Mouse (Mus musculus): ENCODE results near the gene Ly6g6e. TPM values are rescaled to one million over a fixed set of nuclear protein-coding genes. Genes with fewer than 3 reads are reported as not detected.
"Not testable (repeated sequence)": the region's sequence is repeated elsewhere in the genome, so short reads cannot be mapped to it uniquely, and the experiment has no call there.

The Ly6g6e gene
- polyA plus RNA-seq, 1 experiment from 2014 or later, result 16.8 TPM

- Histone ChIP-seq H3K4me3 (replicated peaks) (no peak within 1 kb of the TSS), H3K36me3 (peaks cover 26% of the 10 kb centered on the region), H3K4me2 (no peak within 1 kb of the TSS), H3K27ac (no peak within 1 kb of the TSS), H3K4me1 (peaks cover 8% of the 10 kb centered on the region), H3K9me3 (no peaks in the 10 kb centered on the region), H3K9ac (no peak within 1 kb of the TSS), H3K27me3 (replicated peaks) (no peaks in the 10 kb centered on the region)
- WGBS, result 83% methylated on average over 8 of the region's 8 CpGs
- no peak for ATAC-seq (ENCODE audit: insufficient read depth, low FRiP score, low read depth)
Measured at GRCm38 (mm10) chr17:35115046-35116019, 38.6 kb downstream of the Ly6g6e start, which contains the start of gene Ly6g5b. Ly6g5b (minus strand) TSS chr17:35115428.

DNA sequence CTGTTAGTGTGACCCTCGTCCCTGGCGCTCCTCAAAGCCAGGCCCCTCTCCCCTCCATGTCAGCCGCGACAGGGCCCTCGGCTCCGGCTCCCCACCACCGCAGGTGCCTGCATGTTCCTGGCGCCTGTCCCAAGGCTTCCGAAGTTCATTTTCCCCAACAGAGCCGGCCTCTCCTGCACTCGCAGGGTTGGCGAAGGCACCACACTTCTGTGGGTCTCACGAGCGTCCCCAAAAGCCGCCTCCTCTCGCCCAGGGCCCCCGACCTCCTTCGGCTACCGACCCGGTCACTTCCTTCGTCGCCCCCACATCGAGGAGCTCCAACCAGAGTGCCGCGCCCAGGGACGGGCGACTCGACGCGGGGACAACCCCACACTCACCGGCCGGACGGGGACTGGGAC is 44.0 kb downstream of the Ly6g6e start:
- Histone ChIP-seq H3K4me1 (peaks cover 24% of the 10 kb centered on the region), H3K27me3 (replicated peaks) (no peaks in the 10 kb centered on the region), H3K36me3 (peaks cover 22% of the 10 kb centered on the region), H3K9ac (peak overlapping the region; percentile 88), H3K4me2 (peak overlapping the region; percentile 87), H3K4me3 (replicated peaks) (peak overlapping the region; percentile 82), H3K27ac (peak overlapping the region; percentile 80), H3K9me3 (no peaks in the 10 kb centered on the region)
- ATAC-seq (ENCODE audit: insufficient read depth, low FRiP score, low read depth), result peak; percentile 0; the same call in 1 of the 2 replicates
- WGBS, result under 1% methylated on average over 33 of the region's 33 CpGs

GRCm38 (mm10) chr17:35121143-35121799 is 44.6 kb downstream of the Ly6g6e start, which contains the start of gene Gpank1:
Gpank1 (plus strand) TSS chr17:35121455.
- Histone ChIP-seq H3K9ac (peak within 1 kb of the TSS; percentile 88), H3K36me3 (peaks cover 19% of the 10 kb centered on the region), H3K27ac (peak within 1 kb of the TSS; percentile 91), H3K4me1 (peaks cover 24% of the 10 kb centered on the region), H3K4me2 (peak within 1 kb of the TSS; percentile 91), H3K4me3 (replicated peaks) (peak within 1 kb of the TSS; percentile 82), H3K9me3 (no peaks in the 10 kb centered on the region), H3K27me3 (replicated peaks) (no peaks in the 10 kb centered on the region)
- ATAC-seq (ENCODE audit: insufficient read depth, low FRiP score, low read depth), result peak; percentile 96
- WGBS, result under 1% methylated on average over 50 of the region's 50 CpGs

DNA sequence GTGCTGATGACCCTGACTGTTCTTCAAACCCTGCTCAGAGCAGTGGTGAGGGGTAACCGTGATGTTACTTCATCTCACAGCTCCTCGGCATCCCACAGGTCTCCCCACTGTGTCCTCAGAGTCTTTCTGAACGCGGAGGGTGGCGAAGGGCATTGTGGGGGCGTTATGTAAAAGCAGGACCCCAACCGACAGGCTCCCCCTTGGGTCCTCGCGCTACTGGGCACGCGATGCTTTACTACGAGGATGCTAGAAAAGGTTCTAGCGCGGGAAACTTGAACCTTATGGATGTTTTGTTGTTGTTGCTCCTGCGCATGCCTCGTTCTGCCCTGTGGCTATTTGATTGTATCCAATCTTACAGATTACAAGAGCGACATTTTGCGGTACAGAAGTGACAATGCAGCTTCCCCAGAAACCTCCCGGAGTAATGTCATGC is 45.2 kb downstream of the Ly6g6e start, which contains the start of gene Csnk2b:
Csnk2b (minus strand) TSS at position 183 of the 433 bp plus-strand sequence.
- Histone ChIP-seq H3K4me2 (peak within 1 kb of the TSS; percentile 91), H3K9ac (peak within 1 kb of the TSS; percentile 88), H3K27me3 (replicated peaks) (no peaks in the 10 kb centered on the region), H3K4me3 (replicated peaks) (peak within 1 kb of the TSS; percentile 82), H3K4me1 (peaks cover 28% of the 10 kb centered on the region), H3K27ac (peak within 1 kb of the TSS; percentile 91), H3K36me3 (peaks cover 19% of the 10 kb centered on the region), H3K9me3 (no peaks in the 10 kb centered on the region)
- WGBS, result under 1% methylated on average over 19 of the region's 19 CpGs
- ATAC-seq (ENCODE audit: insufficient read depth, low FRiP score, low read depth), result no peak

DNA sequence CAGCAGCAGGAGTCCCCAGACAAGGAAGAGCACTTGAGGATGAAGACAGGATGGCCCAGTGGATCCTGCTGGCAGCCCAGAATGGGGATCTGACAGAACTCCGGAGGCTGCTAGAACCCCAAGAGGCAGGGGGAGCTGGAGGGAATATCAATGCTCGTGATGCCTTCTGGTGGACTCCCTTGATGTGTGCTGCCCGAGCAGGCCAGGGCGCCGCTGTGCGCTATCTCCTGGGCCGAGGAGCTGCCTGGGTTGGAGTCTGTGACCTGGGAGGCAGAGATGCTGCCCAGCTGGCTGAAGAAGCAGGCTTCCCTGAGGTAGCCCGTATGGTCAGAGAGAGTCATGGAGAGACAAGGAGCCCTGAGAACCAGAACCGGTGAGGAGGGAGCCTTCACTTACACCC is 46.6 kb downstream of the Ly6g6e start:
- not testable (repeated sequence) for H3K9ac ChIP-seq; ATAC-seq (ENCODE audit: insufficient read depth, low FRiP score, low read depth); H3K4me3 ChIP-seq (replicated peaks); H3K9me3 ChIP-seq; H3K4me2 ChIP-seq; H3K27me3 ChIP-seq (replicated peaks); H3K36me3 ChIP-seq; H3K27ac ChIP-seq
- H3K4me1 ChIP-seq, result peaks cover 38% of the 10 kb centered on the region
- WGBS, result 90% methylated on average over 9 of the region's 9 CpGs

- H3K4me2 ChIP-seq; ATAC-seq (ENCODE audit: insufficient read depth, low FRiP score, low read depth); H3K4me3 ChIP-seq (replicated peaks); H3K9me3 ChIP-seq; H3K36me3 ChIP-seq; H3K9ac ChIP-seq; H3K27ac ChIP-seq; H3K27me3 ChIP-seq (replicated peaks): not testable (repeated sequence)
- H3K4me1 ChIP-seq, result peaks cover 38% of the 10 kb centered on the region
- WGBS, result 88% methylated on average over 12 of the region's 12 CpGs
Measured at GRCm38 (mm10) chr17:35124261-35124896, 47.7 kb downstream of the Ly6g6e start.

DNA sequence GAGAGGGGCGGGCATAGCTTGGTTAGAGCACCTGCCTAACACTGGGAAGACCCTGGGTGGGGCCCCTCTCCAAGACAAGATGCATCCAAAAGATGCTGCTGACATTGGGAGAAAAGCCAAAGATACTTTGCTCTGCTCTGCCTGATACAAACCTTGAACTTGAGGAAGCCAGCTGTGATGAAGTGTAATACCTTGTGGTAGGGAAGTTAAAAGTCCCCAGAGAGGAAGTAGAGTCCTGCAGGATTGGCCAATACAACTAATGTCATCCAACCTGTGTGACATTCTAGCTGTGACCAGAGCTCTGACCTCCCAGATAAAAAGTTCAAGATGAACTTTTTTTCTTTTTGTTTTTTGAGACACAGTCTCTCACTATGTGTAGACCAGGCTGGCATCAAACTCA is 48.4 kb downstream of the Ly6g6e start:
- Histone ChIP-seq H3K4me3 (replicated peaks) (no peak overlapping the region), H3K27me3 (replicated peaks) (no peaks in the 10 kb centered on the region), H3K27ac (peak overlapping the region; percentile 88; the same call in 1 of the 2 replicates), H3K9ac (no peak overlapping the region), H3K9me3 (no peaks in the 10 kb centered on the region), H3K4me2 (peak overlapping the region; percentile 67; the same call in 1 of the 2 replicates), H3K4me1 (peaks cover 33% of the 10 kb centered on the region), H3K36me3 (peaks cover 2% of the 10 kb centered on the region)
- no peak for ATAC-seq (ENCODE audit: insufficient read depth, low FRiP score, low read depth)
- WGBS, result 90% methylated on average over 1 of the region's 1 CpGs

GRCm38 (mm10) chr17:35125578-35125977 is 48.9 kb downstream of the Ly6g6e start:
- Histone ChIP-seq H3K4me1 (peaks cover 28% of the 10 kb centered on the region), H3K4me3 (replicated peaks) (peak overlapping the region; percentile 58), H3K9ac (peak overlapping the region; percentile 53; the same call in 1 of the 2 replicates), H3K27ac (peak overlapping the region; percentile 88), H3K9me3 (no peaks in the 10 kb centered on the region), H3K27me3 (replicated peaks) (no peaks in the 10 kb centered on the region), H3K4me2 (peak overlapping the region; percentile 67), H3K36me3 (peaks cover 5% of the 10 kb centered on the region)
- 20% methylated on average over 6 of the region's 6 CpGs for WGBS
- ATAC-seq (ENCODE audit: insufficient read depth, low FRiP score, low read depth), result no peak

DNA sequence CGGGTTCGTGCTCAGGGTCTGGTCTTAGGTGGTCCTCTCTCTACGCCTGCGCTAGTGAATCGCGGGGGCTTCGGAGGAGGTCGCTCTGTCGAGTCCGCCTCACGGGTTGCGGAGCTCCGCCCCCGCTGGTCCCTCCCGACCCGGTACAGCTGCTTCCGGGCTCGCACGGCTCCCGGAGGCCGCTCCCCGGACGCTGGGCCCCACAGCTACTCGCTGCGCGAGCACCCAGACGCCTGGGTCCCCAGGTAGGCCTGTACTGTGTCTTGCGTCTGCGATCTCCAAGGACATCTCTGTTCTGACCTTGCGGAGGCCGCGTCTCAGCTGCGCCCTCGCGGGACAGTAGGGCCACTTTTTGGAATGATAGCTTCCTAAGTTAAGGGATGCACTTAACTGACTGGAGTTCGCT is 49.5 kb downstream of the Ly6g6e start, which contains the start of gene D17H6S53E:
D17H6S53E (plus strand) TSS at position 168 of the 406 bp plus-strand sequence.
- H3K9me3 ChIP-seq, result no peaks in the 10 kb centered on the region
- H3K27me3 ChIP-seq (replicated peaks), result no peaks in the 10 kb centered on the region
- H3K9ac ChIP-seq, result peak within 1 kb of the TSS; percentile 53
- H3K27ac ChIP-seq, result peak within 1 kb of the TSS; percentile 88
- H3K4me2 ChIP-seq, result peak within 1 kb of the TSS; percentile 67
- WGBS, result under 1% methylated on average over 36 of the region's 36 CpGs
- peaks cover 5% of the 10 kb centered on the region for H3K36me3 ChIP-seq
- H3K4me1 ChIP-seq, result peaks cover 27% of the 10 kb centered on the region
- H3K4me3 ChIP-seq (replicated peaks), result peak within 1 kb of the TSS; percentile 58
- peak; percentile 63 for ATAC-seq (ENCODE audit: insufficient read depth, low FRiP score, low read depth)

GRCm38 (mm10) chr17:35127017-35127416 is 50.3 kb downstream of the Ly6g6e start:
- 54% methylated on average over 13 of the region's 13 CpGs for WGBS
- H3K4me2 ChIP-seq, result peak overlapping the region; percentile 67

More at GRCm38 (mm10) chr17:35127017-35127416, 50.3 kb downstream of the Ly6g6e start:
- Histone ChIP-seq H3K4me3 (replicated peaks) (peak overlapping the region; percentile 58), H3K27me3 (replicated peaks) (no peaks in the 10 kb centered on the region), H3K4me1 (peaks cover 27% of the 10 kb centered on the region), H3K27ac (peak overlapping the region; percentile 88), H3K9me3 (no peaks in the 10 kb centered on the region), H3K9ac (peak overlapping the region; percentile 53; the same call in 1 of the 2 replicates), H3K36me3 (peaks cover 5% of the 10 kb centered on the region)
- no peak for ATAC-seq (ENCODE audit: insufficient read depth, low FRiP score, low read depth)

All from stomach, embryonic 15.5 days (tissue).